Mouse (Mus musculus): ENCODE measurements around the gene Vsig1.

The Vsig1 gene

DNA sequence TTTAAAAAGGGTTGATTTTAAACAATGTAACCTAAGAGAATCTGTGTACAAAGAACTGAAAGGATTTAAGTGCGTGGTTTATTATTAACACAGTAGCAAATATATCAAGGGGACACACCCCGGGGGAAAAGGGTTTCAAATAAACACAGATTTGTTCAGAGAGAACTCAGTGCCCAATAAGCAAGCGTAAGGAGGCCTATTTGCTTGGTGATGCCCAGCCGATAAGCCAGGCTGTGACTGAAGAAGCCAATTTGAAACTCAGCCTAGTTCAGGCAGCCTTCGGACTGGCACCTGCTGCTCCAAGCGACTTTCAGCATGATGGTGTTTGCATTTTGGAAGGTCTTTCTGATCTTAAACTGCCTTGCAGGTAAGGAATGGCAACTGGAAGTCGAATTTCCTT lies at the start of gene Vsig1:
Gene Vsig1, plus strand, starts transcription at position 249 of the 400 bp plus-strand sequence.
- no peak for DNase-seq

DNA sequence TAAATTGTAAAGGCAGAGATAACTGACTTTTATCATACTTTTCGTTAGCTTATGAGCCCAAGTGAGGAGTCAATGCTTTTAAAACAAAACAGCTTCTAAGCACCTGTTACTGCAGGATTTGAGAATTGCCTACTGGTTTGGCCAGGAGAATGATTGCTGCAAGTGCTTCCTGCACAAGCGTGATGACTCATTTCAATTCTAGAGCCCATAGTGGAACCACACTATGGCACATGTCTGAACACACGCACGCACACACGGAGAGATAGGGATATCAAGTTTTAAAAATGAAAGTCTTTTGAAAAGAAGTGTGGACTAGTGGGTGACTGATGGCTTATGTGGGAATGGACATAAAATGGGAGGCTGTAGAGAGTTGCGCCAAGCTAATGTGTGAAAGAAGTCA lies 44.6 kb upstream of the Vsig1 start:
- no peak for DNase-seq

DNA sequence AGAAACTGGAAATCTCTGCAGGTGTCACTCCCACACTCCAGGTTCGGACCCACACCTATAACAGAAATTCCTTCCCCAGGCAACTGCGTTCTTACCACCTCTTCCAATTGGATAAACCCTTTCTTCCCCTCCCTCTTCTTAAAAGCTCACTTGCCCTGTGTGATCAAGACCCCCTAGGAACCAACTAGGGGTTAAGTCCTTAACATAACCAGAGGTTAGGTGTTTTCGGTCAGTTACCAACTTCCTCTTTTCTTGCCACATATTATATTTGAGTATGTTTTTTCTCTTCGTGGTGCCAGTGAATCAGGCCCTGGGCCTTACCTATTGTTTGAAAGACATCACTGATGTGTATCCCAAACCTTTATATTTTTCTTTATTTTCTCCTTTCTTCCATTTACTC lies 44.0 kb upstream of the Vsig1 start:
- no peak for DNase-seq

DNA sequence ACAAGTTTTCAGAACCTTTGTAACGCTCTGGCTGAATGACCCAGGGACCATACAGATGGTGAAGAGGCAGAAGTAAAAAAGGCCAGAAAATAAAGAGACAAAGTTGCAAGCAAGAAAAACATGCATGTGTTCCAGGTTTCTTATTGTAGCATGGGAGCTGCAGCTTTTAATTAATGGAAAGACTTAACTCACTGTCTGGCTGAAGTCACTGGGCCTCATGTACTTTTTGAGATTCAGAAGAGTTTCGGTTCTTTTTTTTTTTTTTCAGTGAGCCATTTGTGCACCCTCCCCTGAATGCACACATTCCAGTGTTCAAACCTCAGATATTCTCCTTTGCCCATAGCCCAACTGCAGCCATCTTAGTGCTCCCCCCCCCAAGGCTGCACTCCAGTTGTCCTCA lies 20.2 kb upstream of the Vsig1 start:
- no peak for DNase-seq

DNA sequence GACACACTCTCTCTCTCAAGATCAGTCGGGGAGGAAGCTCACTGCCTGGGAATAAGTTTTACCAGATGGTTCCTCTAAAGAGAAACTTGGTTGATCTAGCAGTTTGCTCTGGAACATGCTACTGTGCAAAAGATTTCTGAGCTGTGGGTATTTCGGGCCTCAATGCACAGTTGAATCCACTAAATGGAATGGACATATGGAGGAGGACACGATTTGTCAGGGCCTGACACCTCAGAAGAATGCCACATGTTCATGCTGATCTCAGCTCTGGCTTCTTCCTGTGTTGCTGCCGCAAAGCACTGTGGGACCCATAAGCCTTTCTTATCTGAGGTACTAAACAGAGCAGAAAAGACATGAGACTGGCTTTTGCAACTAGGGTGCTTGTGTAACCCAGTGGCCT lies 15.6 kb upstream of the Vsig1 start:
- DNase-seq = no peak

DNA sequence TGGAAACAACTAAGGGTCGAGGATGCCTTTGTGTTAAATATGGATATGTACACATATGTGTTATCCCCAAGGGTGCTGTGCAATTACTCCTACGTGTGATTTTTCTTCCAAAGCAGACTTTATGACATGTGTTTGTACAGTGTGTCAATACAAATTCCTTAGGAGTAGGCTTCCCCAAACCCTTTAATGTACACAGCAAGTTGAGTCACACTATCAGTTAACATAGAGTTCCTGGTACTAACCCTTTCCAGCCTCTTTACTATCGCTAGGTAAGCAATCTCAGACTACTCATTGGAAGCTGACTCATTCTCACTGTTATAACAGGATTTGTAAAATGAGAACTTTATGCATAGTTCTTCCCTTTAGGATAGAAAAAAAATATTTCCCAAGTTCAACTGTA lies 3.9 kb upstream of the Vsig1 start:
- DNase-seq = no peak

DNA sequence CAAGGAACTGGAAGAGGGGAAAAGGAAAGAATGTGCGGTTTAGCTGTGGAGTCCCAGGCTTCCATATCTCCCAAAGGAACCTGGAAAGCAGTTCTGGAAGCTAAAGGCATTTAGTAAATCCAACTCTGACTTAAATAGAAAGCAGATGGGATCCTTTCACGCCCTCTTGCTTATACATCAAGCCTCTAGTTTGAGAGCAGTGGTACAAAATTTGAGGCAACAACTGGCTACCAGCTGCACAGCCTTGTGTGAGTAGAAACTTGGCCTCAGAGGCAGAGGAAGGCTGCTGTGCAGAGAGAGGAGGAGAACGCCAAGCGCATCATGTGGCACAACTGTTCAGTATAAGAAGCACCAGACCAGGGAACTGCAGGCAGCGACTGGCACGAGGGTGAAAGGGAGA lies 13.9 kb downstream of the Vsig1 start:
- DNase-seq = no peak

DNA sequence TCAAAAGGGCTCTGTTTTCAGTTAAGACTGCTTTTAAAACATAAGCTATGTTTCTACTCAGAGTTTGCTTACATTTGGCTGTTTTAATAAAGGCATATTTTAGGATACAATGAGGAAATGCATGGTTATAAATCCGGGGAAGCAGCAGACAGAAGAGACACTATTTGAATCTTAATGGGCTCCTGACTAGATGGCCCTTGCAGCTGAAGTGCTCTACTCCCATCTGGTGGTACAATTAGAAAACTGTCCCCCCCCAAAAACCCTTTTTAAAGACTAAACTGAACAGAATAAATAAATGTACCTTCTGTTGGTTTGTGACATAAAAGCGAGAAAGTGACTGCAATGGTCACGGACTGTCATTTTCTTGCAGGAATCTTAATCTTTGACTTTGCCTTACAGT lies 24.7 kb downstream of the Vsig1 start:
- no peak for DNase-seq

DNA sequence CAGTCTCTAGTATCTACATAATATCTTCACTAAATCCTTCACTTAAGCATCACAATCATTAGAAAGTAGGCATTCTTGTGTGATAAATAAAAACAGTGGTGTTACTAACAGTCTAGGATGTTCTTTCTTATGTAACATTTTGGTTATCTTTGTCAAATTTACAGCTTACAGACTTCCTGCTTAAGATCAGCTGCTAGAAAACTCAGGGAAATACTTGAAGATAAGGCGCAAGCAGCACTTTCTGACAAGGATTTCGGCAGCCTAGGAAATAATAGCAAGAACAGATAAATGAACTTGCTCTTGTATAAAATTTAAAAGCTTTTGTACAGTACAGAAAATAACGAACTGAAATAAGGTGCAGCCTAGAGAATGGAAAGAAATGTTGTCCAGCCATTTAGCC lies 25.9 kb downstream of the Vsig1 start:
- DNase-seq = no peak

DNA sequence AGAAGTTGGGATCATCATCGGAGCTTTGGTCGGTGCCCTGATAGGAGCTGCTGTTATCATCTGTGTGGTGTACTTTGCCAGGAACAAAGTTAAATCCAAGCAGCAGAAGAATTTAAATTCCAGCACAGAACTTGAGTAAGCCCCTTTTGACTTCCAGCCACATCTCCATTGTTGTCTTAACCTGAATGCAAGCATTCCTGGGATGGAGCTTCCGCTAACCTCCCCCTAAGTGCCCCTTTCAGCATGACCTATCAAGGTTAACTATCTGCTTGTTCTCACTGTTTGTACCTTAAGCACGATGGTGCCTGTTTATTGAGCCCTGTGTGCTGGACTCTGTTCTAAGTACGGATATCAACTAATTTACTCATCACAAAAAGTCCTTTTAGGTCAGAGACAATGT lies 28.9 kb downstream of the Vsig1 start:
- DNase-seq = no peak

DNA sequence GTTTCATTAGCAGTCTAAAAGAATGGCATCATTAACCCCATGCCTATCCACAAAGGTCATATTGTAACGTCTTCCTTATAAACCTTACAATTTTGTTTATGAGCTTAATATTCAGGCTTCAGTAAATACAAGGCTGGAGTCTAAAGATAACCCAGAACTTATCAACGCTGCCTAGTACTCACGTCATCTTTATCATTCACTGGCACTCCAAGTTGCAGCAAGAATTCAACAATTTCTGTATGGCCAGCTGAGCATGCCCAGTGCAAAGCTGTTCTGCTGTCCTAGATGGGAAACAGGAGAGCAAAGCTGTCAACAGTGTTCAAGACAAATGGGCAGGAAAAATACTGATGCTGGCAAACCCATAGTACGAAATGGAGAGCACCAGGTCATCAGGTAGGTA lies 46.2 kb downstream of the Vsig1 start:
- DNase-seq = no peak

DNA sequence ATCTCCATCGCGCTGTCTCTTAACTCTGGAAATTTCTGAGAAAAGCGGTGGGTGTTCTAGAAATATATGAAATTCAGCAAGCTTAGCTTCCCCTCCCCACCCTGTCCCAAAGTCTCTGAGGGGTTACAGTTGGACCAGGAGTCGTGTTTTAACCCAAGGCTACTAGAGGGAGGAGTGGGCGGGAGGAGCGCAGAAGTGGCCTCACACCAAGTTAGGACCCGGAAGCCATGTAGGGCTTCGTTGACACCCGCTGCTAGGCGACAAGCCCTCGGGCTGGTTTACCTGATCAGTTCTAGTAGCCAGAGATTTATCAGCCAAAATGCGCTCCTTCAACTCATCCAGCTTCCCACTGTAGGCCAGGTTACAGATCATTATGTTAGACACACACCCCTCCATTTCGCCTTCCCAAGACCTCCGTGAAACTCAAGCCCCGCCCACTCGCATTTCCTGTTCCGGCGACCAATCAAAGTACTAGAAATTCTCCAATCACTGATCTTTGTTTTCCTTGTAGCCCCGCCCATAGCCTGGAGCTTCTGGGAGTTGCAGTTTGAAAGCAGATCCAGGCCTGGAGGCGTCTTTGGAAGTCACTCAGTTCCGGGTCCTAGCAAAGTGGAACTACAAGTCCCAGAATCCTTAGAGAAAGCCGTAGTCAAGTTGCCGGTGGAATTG lies 49.0 kb downstream of the Vsig1 start, which contains the start of the genes Psmd10 and Atg4a:
Gene Psmd10, minus strand, starts transcription at position 457 of the 669 bp plus-strand sequence.
Gene Atg4a, plus strand, starts transcription at position 636 of the 669 bp plus-strand sequence.
- DNase-seq = peak; percentile 83

DNA sequence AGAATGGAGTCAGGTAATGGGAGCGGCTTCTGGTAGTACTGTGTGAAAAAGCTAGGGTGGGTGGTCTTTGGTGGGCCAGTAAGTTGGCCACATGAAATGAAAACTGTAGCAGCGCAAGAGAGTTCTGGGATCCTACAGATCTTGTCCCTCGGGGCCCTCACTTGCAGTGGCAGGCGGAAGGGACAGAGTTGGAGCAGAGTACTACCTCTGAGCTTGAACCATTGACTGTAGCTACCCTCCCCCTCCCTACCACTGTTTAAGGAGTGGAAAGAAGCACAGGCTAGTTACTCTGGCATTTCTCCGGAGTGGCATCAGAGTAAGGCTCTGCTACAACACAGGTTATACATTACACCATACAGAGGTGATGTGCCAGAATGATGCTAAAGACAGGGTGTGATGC lies 49.6 kb downstream of the Vsig1 start:
- no peak for DNase-seq

DNA sequence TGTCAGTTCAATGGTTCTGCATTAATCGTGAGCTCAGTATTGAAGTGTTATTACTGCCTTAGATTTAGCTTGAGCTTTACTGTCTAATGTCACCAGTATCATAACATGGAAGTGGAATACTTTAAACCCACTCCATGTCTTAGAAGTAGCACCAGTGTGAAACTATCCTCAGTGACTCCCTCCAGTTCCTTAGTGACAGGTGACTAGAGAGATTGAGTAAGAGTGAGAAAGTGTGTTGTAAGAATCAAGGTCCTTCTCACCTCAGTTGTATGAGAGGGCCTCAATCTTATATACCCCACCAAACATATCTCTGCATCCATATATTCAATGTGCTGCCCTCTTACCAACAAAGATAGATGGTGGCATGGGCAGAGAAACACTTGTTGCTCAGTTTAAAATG lies 71.5 kb downstream of the Vsig1 start:
- no peak for DNase-seq

DNA sequence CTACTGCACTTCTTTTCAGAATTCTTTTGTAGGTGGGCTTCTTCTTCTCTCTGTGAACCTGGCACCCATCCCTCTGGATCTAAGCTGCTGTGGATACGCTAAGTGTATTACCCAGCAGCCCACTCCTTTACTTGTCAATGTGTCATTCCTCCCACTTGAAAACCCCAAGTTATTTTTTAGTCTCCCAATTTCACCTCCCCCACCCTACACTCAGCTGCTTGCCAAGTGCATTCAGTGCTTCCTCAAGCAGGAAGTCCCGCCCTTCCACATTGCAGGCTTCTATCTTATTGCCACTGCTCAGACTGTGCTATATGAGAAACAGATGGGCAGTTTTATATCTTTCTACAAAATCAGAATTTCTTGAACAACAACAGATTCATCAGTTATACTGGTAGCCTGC lies 72.1 kb downstream of the Vsig1 start:
- no peak for DNase-seq

DNA sequence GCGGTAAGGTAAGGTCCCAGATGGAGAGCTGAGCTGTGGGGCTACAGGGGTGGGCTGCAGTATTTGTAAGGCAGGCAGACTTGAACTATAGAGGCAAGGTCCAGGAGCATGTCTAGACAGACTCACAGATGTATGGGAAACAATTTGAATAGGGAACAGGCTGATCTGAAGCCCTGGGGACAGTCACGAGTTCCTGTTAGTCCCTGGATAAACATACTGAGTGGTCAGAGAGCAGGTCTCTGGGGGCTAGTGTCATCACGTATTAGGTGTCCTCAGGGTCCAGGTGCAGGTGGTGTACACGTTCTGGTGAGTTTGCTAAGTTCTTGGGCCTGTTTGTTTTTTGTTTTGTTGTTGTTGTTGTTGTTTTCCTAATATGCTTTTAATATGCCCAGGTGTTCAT lies 72.8 kb downstream of the Vsig1 start:
- no peak for DNase-seq

DNA sequence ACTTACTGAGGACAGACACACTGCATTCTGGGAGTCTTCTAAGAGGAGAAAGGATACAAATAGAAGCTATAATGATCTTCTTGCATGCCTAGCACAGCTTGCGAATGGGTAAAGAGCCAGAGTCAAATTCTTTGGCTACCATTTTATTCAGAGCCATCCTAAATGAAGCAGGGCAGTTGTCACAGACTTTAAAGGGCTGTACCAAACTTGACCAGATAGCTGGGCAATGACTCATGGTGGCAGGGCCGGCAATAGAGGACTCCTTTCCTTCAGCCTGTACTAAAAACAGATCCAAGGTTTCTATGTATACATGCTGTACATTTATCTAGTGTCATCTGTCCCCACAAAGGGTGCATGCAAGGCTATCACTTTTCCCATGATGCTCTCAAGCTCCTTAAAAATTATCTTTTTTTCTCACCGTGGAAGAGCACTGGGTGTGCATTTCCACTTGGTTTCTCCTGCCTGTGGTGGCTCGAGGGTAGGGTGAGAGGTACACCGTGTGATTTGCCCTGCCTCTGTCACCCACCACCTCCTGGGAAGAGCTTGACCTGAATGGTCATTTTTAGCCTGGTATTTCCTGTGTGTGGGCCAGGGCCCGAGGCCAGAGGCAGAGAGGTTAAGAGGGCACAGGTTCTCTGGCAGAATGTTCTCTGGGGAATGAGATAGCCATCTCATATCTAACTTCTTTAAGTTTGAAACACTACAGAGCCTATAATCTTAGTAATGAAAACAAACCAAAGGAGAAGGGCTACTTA lies 76.0 kb downstream of the Vsig1 start:
- no peak for DNase-seq

DNA sequence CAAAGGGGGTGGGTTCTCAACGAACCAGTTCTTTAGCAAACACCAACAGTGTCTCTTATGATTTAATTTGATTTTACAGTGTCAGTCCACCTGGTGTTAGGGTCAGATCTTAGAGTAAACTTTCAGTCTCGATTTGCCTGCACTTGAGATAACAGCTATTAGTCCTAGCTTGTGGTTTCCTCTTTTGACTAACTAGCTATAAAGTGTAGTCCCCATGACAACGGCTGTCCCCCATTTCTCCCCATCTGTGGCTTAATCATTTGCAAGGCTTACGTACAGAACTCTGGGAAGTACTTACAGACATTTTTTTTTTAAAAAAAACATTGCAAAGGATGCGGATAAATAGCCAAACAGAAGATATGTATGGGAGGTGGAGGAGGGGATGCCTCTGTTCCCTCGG lies 77.4 kb downstream of the Vsig1 start:
- no peak for DNase-seq

DNA sequence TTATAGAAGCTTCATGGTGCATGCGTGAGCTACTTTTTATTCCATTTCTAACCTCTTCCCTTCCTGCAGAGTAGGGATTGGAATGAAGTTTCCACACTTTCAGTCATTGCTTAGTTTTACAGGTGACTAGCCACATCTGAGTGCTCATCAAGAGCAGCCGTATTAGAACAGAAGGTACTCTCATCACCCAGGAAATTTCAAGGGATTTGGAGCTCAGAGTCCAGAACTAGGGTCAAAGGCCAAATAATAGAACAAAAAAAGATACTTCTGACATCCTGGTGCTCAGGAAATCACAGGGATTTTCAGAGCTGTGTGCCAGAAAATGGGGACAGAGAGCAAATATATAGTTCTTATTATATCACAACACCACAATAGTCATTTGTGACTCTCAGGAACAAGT lies 77.8 kb downstream of the Vsig1 start:
- no peak for DNase-seq
